Mouse (Mus musculus) E14TG2a.4 (cell line): ENCODE results near the gene Ccdc87.

ENCODE experiments used
- CTCF ChIP-seq: conservative IDR thresholded peaks from 2 replicates; pipeline ENCODE4 v1.5.1; 2014; ENCODE audit warnings: low read length
- NANOG ChIP-seq: IDR thresholded peaks from 2 replicates; pipeline ENCODE4 v1.6.1; 2014; ENCODE audit warnings: borderline replicate concordance, low read length, mixed read lengths
- POU5F1 ChIP-seq: IDR thresholded peaks from 2 replicates; pipeline ENCODE4 v1.6.1; 2014; ENCODE audit warnings: low read length, borderline replicate concordance

DNA sequence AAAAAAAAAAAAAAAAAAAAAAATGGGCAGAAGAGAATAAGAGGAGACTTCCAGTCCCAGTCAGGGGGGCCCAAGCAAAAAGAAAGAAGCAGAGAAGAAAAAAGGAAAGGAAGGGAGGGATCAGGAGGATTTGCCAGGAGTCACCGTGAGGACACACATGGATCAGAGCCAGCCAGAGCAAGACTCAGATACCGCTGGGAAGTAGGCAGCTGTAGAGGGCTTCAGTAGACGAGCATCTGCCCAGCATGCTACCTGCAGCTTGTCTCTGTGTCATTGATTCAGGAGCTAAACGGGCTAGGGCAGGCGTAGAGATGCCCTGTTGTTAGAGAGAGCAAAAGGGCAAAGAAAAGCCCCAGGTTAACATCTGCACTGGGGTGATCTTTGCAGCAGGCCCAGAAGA is 11.1 kb downstream of the Ccdc87 start:
- no peak for TF ChIP-seq CTCF
- no peak for TF ChIP-seq POU5F1
- no peak for TF ChIP-seq NANOG
